Mouse (Mus musculus): ENCODE measurements around the gene Apc2. TPM values are rescaled to one million over a fixed set of nuclear protein-coding genes. Genes with fewer than 3 reads are reported as not detected.
A peak's percentile ranks its signal among the peaks of the same experiment; 100 is the strongest.
"Not testable (repeated sequence)": the region's sequence is repeated elsewhere in the genome, so short reads cannot be mapped to it uniquely, and the experiment has no call there.

Apc2 gene
- total RNA-seq, 2 experiments from 2014 or later, result 131 to 133 TPM

- no peak for DNase-seq (ENCODE audit: low spot score in 2 of 2)
Observed at GRCm38 (mm10) chr10:80341026-80341425, 45.2 kb downstream of the Apc2 start.

- DNase-seq (ENCODE audit: low spot score in 2 of 2), result no peak
Observed at GRCm38 (mm10) chr10:80341491-80342304, 45.9 kb downstream of the Apc2 start.

DNA sequence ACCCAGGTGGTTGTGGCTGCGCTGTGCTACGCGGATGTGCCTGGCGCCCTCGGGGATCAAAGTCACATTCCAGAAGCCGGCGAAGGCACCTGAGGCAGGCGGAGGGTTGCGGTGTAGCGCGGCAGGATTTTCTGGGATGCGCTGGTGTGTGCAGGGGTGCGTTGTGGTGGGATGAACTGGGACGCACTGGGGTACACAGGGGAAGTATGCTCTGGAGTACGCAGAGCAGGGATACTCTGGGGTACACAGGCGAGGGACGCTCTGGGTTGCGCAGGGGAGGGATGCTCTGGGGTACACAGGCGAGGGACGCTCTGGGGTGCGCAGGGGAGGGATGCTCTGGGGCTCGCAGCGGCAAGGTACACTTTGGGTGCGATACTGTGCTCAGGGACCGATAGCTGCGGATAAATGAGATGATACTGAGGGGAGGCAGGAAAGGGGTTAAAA lies 46.5 kb downstream of the Apc2 start:
- DNase-seq (ENCODE audit: low spot score in 2 of 2), result no peak

GRCm38 (mm10) chr10:80342749-80343424 lies 47.1 kb downstream of the Apc2 start:
- DNase-seq (ENCODE audit: low spot score in 2 of 2), result peak in 1 of 2 experiments; percentile 63

DNA sequence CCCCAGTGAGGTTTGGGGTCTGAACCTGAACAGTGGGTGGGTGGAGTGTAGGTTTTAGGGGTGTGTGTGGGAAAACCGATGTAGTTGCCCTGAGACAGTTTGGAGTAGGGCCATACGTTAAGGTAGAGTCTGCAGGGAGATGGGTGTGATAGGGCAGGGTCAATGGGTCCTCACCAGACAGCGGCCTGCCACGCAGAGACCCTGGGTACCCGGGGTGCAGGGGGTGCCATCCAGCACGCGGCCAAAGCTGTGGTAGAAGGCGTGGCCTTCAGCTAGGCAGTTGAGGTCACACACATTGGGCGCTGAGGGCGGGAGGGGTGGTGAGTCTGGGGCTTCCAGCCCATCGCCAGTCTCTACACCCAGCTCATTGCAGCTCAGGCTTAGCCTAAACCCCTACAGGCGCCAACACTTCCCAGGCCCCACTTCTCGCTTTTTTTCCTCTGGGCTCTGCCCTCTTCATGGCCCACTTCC lies 47.7 kb downstream of the Apc2 start:
- no peak for DNase-seq (ENCODE audit: low spot score in 2 of 2)

- no peak for DNase-seq (ENCODE audit: low spot score in 2 of 2)
Observed at GRCm38 (mm10) chr10:80344131-80344661, 48.4 kb downstream of the Apc2 start.

DNA sequence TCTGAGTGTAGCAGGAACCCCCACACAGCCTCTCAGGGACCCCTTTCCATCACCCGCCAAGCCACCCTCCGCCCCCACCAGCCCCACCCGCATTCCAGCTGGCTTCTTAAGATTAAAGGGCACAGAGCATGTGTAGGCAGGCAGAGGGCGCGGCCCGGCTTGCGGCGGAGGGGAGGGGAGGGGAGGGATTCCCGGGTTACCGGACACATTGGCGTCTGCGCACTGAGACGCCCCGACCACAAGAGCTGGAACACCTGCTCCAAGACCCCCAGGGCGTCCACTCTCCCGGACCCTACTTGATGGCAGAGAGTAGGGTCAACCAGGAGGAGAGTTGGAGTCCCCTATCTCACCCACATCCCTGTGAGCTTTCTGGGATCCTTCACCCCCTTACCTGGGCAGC lies 49.3 kb downstream of the Apc2 start:
- DNase-seq (ENCODE audit: low spot score in 2 of 2), result no peak

DNA sequence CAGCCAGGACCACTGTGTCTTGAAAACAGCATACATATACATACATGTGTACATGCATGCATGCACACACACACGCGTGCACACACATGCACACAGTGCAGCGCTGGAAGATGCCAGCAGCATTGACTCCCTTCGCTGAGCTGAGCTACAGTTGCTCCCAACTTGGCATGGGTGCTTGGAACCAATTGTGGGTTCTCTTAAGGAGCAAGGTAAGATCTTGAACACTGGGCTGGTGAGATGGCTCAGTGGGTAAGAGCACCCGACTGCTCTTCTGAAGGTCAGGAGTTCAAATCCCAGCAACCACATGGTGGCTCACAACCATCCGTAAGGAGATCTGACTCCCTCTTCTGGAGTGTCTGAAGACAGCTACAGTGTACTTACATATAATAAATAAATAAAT lies 50.2 kb downstream of the Apc2 start:
- not testable (repeated sequence) for DNase-seq (ENCODE audit: low spot score in 2 of 2)

GRCm38 (mm10) chr10:80347514-80347967 lies 51.8 kb downstream of the Apc2 start:
- no peak for DNase-seq (ENCODE audit: low spot score in 2 of 2)

DNA sequence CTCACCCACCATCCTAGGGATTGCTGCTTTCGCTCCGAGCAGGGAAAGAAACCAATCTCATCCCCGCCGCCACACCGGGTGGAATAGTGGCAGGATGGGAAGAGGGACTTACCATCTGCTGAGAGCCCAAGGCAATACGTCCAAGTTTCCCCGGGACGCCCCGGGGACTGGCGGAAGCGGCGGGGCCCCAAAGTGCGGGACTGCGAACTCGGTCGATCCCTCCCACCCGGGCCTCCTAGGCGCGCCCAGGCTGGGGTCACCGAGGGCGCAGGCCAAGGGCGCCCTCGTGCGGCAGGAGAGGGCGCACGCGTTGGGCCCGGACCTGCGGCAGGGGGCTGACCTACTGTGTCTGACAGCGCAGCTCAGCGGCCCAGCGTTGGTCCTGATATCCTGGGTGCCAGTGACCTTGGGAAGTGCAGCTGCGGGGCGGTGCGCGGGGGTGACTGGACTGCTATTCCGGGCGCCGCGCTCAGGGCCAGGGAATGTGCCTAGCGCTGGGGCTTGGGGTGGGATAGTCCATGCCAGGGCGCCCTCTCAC lies 52.5 kb downstream of the Apc2 start, which contains the start of gene Adamtsl5:
TSS of gene Adamtsl5 (minus strand) at position 169 of the 538 bp plus-strand sequence.
- DNase-seq (ENCODE audit: low spot score in 2 of 2), result no peak

DNA sequence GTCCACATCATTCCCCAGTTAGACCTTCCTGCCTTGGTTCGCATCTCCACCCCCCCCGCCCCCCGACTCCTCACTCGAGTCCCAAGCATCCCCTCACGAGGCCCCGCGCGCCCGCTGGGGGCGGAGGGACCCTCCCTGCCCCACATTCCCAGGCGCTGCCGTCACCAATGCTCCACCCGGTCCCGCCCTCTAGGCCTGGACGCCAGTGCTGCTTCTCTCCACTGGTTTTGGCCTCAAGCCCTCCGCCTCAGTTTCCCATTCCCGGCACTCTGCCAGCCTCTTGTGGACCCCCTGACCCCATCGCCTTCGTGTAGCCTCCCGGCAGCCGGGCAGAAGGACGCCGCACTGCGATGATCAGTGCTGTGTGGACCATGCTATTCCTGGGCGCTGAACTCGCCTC lies 53.2 kb downstream of the Apc2 start:
- no peak for DNase-seq (ENCODE audit: low spot score in 2 of 2)

- DNase-seq (ENCODE audit: low spot score in 2 of 2), result peak; percentile 78 to 82
Observed at GRCm38 (mm10) chr10:80350292-80350691, 54.5 kb downstream of the Apc2 start.

DNA sequence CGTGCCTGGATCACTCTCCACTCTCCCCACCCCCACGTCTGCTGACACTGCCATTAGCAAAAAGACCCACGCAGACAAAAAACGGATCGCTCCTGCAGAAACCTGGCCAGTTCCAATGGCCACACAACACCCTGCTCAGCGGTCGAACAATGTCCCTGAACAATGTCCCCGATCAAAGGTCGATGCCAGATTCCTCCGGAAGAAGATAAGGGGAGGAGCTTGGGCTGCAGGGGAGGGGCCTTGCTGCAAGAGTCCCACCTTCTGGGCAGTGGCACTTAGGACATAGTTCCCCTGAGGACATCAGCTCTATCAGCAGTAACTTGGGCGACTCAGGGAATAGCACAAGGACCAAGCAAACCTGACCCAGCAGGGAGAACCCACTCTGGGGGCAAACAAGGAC lies 56.1 kb downstream of the Apc2 start:
- DNase-seq (ENCODE audit: low spot score in 2 of 2), result no peak

DNA sequence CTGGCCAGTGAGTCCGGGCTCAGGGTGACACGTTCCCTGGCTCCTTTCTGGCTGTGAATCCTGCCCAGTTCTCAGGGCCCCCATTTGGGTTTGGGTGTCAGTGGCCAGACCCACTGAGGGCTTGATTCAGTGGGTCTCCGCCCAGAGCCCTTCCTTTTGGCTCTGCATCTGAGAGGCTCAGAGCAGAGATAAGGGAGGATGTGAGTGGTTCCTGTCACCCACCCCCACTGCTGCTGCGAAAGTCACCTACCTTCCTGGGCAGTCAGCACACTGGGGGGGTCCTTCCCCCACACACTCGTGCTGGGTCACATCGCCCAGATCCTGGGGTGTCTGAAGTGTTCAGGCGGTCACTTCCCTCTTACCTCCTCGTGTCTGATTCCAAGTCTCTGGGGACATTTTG lies 57.0 kb downstream of the Apc2 start:
- no peak for DNase-seq (ENCODE audit: low spot score in 2 of 2)

DNA sequence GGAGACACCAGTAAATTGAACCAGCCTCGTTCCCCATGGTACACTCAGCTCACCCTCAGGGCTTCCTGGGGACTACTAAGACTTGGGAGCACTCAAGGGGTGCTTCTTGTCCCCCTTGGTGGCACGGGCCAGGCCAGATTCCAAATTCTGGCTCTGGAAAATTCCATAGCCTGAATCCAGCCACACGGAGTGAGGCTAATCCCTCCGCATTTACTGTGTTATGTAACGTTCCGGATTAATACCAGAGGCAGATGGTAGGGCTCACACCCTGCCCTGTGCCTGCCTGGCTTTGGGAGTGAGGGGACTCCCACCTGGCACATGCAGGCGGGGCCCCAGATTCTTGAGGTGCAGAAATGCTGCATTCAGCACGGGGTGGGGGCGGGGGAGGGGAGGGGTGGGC lies 59.7 kb downstream of the Apc2 start:
- no peak for DNase-seq (ENCODE audit: low spot score in 2 of 2)

GRCm38 (mm10) chr10:80356001-80356682 lies 60.4 kb downstream of the Apc2 start, which contains the start of gene Plk5:
TSS of gene Plk5 (plus strand) at chr10:80356459.
- no peak for DNase-seq (ENCODE audit: low spot score in 2 of 2)

DNA sequence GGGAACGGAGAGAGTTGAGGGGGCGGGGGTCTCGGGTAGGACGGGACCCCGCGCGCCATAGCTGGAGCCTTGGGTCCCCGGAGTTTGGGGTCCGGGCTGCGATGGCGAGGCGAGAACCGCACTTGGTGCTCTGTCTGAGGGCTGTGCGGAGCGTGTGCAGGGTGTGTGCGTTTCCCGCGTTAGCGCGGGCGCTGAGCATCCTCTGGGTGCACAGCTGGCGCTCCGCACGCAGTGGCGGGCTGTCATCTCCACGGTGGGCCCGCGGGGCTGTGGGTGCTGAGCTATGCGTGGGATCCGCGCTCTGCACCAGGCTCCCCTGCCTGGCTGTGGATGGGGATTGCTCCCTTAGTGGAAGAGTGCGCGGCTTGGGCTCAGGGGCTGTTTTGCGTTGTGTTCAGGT lies 61.0 kb downstream of the Apc2 start:
- DNase-seq (ENCODE audit: low spot score in 2 of 2), result no peak

- DNase-seq (ENCODE audit: low spot score in 2 of 2), result no peak
Observed at GRCm38 (mm10) chr10:80357336-80357735, 61.6 kb downstream of the Apc2 start.

DNA sequence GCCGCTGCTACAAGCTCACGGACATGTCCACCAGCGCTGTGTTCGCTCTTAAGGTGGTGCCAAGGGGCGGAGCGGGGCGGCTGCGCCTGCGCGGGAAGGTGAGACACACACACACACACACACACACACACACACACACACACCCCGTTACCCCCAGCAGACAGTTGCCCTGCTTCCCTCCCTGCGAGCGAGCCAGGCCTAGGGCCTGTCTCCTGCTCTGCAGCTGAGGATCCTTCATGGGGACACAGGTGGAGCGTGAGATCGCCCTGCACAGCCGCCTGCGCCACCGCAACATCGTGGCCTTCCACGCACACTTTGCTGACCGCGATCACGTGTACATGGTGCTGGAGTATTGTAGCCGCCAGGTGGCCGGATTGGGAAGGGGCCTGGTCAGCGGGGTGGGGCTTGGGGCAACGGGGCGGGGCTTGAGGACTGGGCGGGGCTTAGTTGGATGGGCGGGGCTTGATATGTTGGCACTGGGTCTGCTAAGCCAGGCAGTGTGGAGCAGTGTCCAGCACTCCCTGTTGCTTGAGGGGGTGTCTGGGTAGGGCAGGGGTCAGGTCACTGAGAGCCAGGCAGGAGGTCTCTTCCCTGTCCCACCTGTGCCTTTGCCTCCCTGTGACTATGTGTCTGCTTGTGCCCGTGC lies 62.3 kb downstream of the Apc2 start:
- no peak for DNase-seq (ENCODE audit: low spot score in 2 of 2)

GRCm38 (mm10) chr10:80363734-80364133 lies 68.0 kb downstream of the Apc2 start:
- DNase-seq (ENCODE audit: low spot score in 2 of 2), result no peak

DNA sequence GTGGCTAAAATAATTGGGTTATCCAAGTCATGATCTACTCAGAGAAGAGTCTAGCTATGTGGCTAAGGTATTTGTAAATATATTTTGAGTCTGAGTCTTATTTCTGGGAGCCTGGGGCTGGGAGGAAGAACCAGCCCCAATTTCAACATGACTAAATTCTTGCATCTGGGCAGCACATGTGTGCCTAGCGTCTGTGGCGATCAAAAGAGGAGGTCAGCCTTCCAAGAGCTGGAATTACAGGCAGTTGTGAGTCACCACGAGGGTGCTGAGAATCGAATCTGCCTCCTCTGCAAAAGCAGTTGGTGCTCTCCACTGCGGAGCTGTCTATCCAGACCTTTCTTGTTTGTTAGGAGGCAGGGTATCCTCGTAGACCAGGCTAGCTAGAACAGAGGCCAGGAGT lies 70.0 kb downstream of the Apc2 start:
- DNase-seq (ENCODE audit: low spot score in 2 of 2), result no peak
